Mouse (Mus musculus) forebrain, embryonic 11.5 days (tissue): Measurements from ENCODE around the gene Cntf. TPM values are rescaled to one million over a fixed set of nuclear protein-coding genes. Genes with fewer than 3 reads are reported as not detected.

Experiments used
- ATAC-seq: fragments of 200-750 bp; cut with Nextera tagmentation; replicated peaks from 2 replicates; pipeline ENCODE4 v1.8.0; 2017; ENCODE audit warnings: moderate TSS enrichment; ENCODE audit not compliant: low FRiP score
- DNase-seq: peaks from one replicate; pipeline ENCODE4 v3.0.0-alpha.2; 2017; ENCODE audit warnings: low spot score
- H3K27ac ChIP-seq: fragments of 300-500 bp; sonication (generic); 2 replicates; pipeline ENCODE4 v1.5.1; 2014; ENCODE audit warnings: low read depth, low read length
- H3K27me3 ChIP-seq: fragments of 300-500 bp; sonication (generic); 2 replicates; pipeline ENCODE4 v1.6.1; 2014; ENCODE audit warnings: mild to moderate bottlenecking, low read length, mixed read lengths; ENCODE audit not compliant: control insufficient read depth, insufficient read depth
- H3K36me3 ChIP-seq: fragments of 300-500 bp; sonication (generic); 2 replicates; pipeline ENCODE4 v1.6.1; 2014; ENCODE audit warnings: mild to moderate bottlenecking, low read length, moderate library complexity, mixed read lengths; ENCODE audit not compliant: control insufficient read depth, insufficient read depth
- H3K4me1 ChIP-seq: fragments of 300-500 bp; sonication (generic); replicated peaks from 2 replicates; pipeline ENCODE4 v1.6.1; 2014; ENCODE audit warnings: low read length, mixed read lengths; ENCODE audit not compliant: control insufficient read depth, insufficient read depth
- H3K4me2 ChIP-seq: fragments of 300-500 bp; sonication (generic); 2 replicates; pipeline ENCODE4 v1.6.1; 2014; ENCODE audit warnings: low read depth, mild to moderate bottlenecking, low read length, moderate library complexity, mixed read lengths; ENCODE audit not compliant: severe bottlenecking
- H3K4me3 ChIP-seq: fragments of 300-500 bp; sonication (generic); 2 replicates; pipeline ENCODE4 v1.5.1; 2014; ENCODE audit warnings: low read depth, low read length
- H3K9ac ChIP-seq: fragments of 300-500 bp; sonication (generic); 2 replicates; pipeline ENCODE4 v1.6.1; 2014; ENCODE audit warnings: low read length
- H3K9me3 ChIP-seq: fragments of 300-500 bp; sonication (generic); 2 replicates; pipeline ENCODE4 v1.6.1; 2016; ENCODE audit warnings: low read length, mixed read lengths; ENCODE audit not compliant: control insufficient read depth
- WGBS: fragments of 180-500 bp; shearing (Covaris S2); extraction: QIAGEN DNeasy Blood & Tissue Kit; methylation state at CpG from one replicate; pipeline ENCODE4 v1.1.7; 2014; 5-methylcytosine and 5-hydroxymethylcytosine counted together
- polyA plus RNA-seq: library from polyadenylated mRNA; unstranded; fragments of >200 nt; fragmentation: Nextera tagmentation; extraction: Ambion mirVana; gene quantifications from 2 replicates; pipeline ENCODE4 v1.2.1, GENCODE M21; 2014

Gene Cntf
- polyA plus RNA-seq, 1 experiment from 2014 or later, result 0.80 TPM

DNA sequence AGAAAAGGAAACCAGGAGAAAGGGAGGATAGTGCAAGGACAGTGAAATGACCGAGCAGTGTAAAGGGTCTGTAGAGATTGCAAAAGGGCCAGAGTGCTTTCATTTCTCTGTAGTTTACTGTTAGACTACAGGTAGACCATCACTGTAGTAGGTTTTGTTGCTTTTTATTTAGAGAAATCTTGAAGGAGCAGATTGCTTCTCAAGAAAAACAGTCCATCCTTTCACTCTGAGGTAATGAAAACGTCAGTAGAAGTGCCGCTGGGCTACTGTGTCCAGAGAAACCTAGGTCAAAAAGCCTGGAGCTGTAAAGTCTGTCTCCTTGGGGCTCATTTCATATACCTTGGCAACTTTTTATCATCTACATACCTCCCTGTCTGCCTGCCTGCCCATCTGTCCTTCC lies 33.6 kb upstream of the Cntf start:
- Histone ChIP-seq H3K27me3 (no peaks in the 10 kb centered on the region), H3K4me3 (no peak overlapping the region), H3K36me3 (no peaks in the 10 kb centered on the region), H3K9ac (no peak overlapping the region), H3K4me1 (no peaks in the 10 kb centered on the region), H3K27ac (no peak overlapping the region), H3K9me3 (no peaks in the 10 kb centered on the region), H3K4me2 (no peak overlapping the region)
- DNase-seq, result no peak
- no peak for ATAC-seq
- WGBS, result 88% methylated on average over 3 of the region's 3 CpGs

DNA sequence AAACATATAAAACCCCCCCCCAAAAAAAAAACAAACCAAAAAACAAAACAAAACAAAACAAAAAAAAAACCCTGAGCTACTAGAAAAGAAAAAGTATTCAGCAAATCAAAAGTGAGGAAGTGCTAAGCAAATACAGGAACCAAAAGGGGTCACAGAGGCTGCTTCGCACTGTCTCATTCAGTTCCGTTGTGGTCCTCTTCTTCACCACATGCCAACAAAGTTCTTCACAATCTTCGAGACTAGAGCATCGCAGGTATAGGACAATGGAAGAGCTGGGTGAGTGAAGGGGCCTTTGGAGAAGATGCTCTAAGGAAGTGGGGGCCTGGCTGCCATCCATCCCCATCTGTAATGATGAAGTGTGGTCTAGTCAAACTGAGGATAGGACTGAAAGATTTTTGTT lies 33.0 kb upstream of the Cntf start:
- Histone ChIP-seq H3K4me3 (no peak overlapping the region), H3K9me3 (no peaks in the 10 kb centered on the region), H3K27ac (no peak overlapping the region), H3K4me1 (no peaks in the 10 kb centered on the region), H3K9ac (no peak overlapping the region), H3K36me3 (no peaks in the 10 kb centered on the region), H3K4me2 (no peak overlapping the region), H3K27me3 (no peaks in the 10 kb centered on the region)
- DNase-seq (no peak), ATAC-seq (no peak)
- WGBS, result 86% methylated on average over 4 of the region's 4 CpGs

DNA sequence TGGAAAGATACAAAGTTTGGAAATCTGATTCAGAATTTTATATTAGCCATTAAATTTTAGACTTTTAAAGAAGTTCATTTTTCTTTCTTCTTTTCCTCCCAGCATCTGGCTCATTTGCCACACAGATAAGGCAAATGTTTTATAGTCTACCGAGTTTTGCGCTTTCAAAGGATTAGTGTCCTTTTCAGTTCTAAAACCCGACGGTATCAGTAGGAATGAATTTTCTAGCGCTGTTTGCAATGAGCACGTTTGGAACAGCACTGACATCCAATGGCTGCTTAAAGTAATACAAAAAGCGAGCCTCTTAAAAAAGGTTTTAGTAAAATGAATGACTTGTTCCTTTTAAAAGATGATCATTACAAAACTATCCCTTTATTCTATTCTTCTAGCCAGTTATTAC lies 31.6 kb upstream of the Cntf start:
- no peaks in the 10 kb centered on the region for H3K36me3 ChIP-seq
- DNase-seq, result no peak
- H3K9me3 ChIP-seq, result no peaks in the 10 kb centered on the region
- peak overlapping the region; percentile 93 for H3K4me3 ChIP-seq
- no peaks in the 10 kb centered on the region for H3K27me3 ChIP-seq
- 2% methylated on average over 7 of the region's 7 CpGs for WGBS
- H3K4me1 ChIP-seq, result no peaks in the 10 kb centered on the region; the same call in 1 of the 2 replicates
- H3K4me2 ChIP-seq, result peak overlapping the region; percentile 77
- peak overlapping the region; percentile 94 for H3K27ac ChIP-seq
- peak overlapping the region; percentile 71 for H3K9ac ChIP-seq
- ATAC-seq, result no peak

DNA sequence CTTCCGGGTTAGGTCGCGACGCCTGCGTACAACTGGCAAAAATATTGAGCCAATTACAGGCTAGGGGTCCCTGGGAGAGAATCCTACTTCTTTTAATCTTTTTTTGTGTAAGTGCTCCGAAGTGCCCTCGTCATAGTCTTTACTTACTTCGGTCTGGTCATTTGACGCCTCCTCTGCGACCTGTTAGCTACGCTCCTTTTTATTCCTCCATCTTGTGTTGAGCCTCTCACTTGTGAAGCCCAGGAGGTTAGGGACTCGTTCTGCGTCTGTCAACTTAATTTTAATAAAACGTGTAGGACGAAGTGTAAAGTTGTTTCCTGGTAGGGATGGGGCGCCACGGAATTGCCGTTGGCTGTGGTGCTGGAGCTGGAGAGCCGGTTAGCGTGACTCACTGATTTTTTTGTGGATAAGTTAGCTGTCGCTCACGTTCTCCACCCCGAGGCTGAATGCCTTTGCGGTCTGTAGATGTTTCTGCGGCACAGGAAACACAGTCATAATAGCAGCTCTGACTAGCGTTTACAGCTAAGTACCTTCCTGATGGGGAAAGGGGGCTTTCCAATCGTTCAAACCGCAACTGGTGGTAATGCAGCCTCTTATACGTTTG lies 31.0 kb upstream of the Cntf start:
- peak overlapping the region; percentile 77 for H3K4me2 ChIP-seq
- peak overlapping the region; percentile 71 for H3K9ac ChIP-seq
- no peaks in the 10 kb centered on the region for H3K9me3 ChIP-seq
- ATAC-seq (peak; percentile 1; the same call in 1 of the 2 replicates), DNase-seq (peak; percentile 74)
- H3K36me3 ChIP-seq, result no peaks in the 10 kb centered on the region
- H3K4me1 ChIP-seq, result no peaks in the 10 kb centered on the region; the same call in 1 of the 2 replicates
- under 1% methylated on average over 29 of the region's 29 CpGs for WGBS
- no peaks in the 10 kb centered on the region for H3K27me3 ChIP-seq
- H3K4me3 ChIP-seq, result peak overlapping the region; percentile 93
- H3K27ac ChIP-seq, result peak overlapping the region; percentile 94

DNA sequence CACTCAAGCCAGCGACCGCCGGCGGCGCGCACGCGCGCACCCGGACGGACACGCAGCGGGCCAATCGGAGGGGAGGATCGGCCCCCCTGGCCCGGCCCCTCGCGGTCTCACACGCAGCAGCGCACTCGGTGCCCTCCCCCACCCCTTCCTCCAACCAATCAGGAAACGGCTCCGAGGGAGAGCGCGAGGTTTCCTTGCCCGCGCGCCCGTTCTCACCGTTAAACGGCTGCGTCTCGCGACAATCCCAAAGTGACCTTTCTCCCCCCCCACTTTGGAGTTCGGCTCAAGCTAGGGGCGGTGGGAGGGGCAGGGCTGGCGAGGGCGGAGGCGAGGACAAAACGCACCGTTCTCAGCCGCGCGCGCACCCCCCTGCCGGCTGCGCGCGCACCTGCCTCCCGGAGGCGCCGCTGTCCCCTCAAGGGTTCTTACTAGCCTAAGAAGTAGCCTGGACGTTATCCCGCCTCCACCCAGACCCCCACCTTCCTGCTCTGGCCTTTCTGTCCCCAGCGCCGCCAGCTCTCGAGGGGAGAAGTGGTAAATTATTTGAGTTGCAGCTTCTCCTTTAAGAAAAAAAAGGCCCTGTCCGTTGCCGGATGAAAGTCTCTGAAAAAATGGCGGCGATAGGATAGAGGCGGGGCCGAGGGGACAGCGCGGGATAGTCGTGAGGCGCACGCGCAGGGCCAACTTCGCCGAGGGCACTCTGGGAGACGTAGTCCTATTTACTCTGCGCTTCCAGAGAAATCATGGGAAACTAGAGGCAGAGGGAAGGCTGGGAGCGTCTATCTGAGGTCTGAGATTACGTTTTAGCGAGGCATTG lies 30.3 kb upstream of the Cntf start, which contains the start of the genes Zfp91 and Lpxn:
Zfp91 (minus strand) TSS at position 616 of the 817 bp plus-strand sequence.
Lpxn (plus strand) TSS at position 683 of the 817 bp plus-strand sequence.
- under 1% methylated on average over 63 of the region's 76 CpGs for WGBS
- Histone ChIP-seq H3K4me3 (peak within 1 kb of the TSS; percentile 93), H3K36me3 (no peaks in the 10 kb centered on the region), H3K27ac (peak within 1 kb of the TSS; percentile 99), H3K27me3 (no peaks in the 10 kb centered on the region), H3K4me2 (peak within 1 kb of the TSS; percentile 77), H3K9me3 (no peaks in the 10 kb centered on the region), H3K4me1 (no peaks in the 10 kb centered on the region; the same call in 1 of the 2 replicates), H3K9ac (peak within 1 kb of the TSS; percentile 97)
- DNase-seq, result peak; percentile 99
- ATAC-seq, result peak; percentile 95

DNA sequence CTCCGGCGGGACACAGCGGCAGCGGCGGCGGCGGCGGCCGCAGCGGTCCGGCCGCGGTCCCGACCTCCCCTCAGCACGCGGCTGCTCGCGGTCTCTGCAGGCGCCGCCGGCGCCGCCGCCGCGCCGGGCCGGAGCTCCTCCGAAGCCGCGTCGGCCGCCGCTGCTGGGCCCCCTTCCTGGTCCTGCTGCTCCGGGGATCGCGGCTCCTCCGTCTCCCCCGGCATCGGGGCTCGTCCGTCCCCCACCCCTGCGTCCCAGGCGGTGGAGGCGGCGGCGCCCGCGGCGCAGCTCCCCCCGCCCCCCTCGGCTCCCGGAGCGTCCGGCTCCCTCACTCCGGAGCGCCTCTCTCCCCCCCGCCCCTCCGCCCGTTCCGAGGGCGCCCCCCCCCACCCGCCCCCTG lies 29.7 kb upstream of the Cntf start:
- Histone ChIP-seq H3K36me3 (no peaks in the 10 kb centered on the region), H3K9ac (peak overlapping the region; percentile 97), H3K27ac (peak overlapping the region; percentile 98), H3K9me3 (no peaks in the 10 kb centered on the region), H3K27me3 (no peaks in the 10 kb centered on the region), H3K4me3 (peak overlapping the region; percentile 93), H3K4me2 (peak overlapping the region; percentile 55; the same call in 1 of the 2 replicates), H3K4me1 (no peaks in the 10 kb centered on the region; the same call in 1 of the 2 replicates)
- no peak for DNase-seq
- WGBS, result under 1% methylated on average over 22 of the region's 63 CpGs
- ATAC-seq, result peak; percentile 43

DNA sequence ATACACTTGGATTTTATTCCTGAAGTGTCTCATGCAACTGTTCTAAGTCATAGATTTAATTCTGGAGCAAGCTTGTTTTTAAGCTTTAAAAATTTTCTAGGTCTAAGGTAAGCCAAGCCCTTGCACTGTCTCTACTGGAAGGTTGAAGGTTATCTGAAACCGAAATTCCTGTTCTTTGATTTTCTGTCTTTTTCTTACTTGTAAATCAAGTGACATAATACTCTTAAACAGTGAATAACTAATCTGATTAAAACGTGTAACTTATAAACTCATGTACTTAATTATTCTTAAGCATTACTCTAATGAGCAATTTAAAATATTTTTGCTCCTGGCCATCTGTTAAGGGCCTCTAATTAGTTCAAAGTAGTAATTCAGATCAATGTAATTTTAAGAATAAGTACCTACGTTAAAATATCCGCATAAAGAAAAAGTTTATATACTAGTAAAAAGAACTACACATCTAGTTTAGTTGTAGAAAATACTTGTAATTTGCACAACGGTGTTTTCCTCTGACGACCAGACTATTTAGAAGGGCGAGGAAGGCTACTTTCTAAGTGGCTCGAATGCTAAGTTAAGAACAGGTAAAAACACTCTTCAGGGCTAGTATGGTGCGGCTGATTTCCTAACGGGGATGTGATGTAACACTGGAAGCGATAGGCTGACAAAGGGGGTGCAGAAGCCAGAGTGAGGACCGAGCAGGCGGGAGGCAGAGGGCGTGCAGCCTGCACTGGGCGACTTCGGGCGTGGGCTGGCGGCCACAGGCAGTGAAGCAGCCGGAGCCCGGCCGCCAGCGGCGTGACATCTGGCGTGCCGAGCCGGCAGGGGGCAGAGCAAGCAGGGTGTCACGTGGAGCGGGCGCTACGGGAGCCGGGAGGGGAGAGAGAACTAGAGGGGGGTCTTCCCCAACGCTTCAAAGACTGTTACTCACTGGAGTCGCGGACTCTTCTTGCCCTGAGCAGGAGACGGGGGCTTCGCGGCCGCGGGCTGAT lies 28.9 kb upstream of the Cntf start:
- H3K27me3 ChIP-seq, result no peaks in the 10 kb centered on the region
- H3K9me3 ChIP-seq, result no peaks in the 10 kb centered on the region
- peak overlapping the region; percentile 93 for H3K4me3 ChIP-seq
- ATAC-seq (peak; percentile 72), DNase-seq (peak; percentile 93)
- peak overlapping the region; percentile 97 for H3K9ac ChIP-seq
- peak overlapping the region; percentile 55 for H3K4me2 ChIP-seq
- no peaks in the 10 kb centered on the region; the same call in 1 of the 2 replicates for H3K4me1 ChIP-seq
- 1% methylated on average over 39 of the region's 39 CpGs for WGBS
- H3K36me3 ChIP-seq, result no peaks in the 10 kb centered on the region
- H3K27ac ChIP-seq, result peak overlapping the region; percentile 98

DNA sequence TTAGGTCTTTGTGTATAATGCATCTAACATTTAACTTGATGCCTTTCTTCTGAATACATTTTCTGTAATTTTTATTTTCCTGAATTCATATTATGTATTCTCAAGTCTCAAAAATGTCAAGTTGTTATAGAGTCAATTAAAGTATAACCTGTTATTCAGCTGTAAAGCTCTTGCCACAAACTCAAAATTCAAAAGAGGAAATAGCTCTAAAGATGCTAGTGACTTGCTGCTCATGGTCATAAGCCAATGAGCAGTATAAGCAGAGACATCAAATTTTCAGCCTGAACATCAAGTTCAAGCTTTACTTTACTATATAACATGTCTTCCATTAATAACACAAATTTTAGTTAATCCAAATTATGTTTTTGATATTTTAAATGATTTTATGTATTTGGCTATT lies 26.9 kb upstream of the Cntf start:
- H3K4me3 ChIP-seq, result no peak overlapping the region

More for the DNA sequence above, 26.9 kb upstream of the Cntf start:
- Histone ChIP-seq H3K9ac (no peak overlapping the region), H3K27me3 (no peaks in the 10 kb centered on the region), H3K4me2 (no peak overlapping the region), H3K9me3 (no peaks in the 10 kb centered on the region), H3K27ac (no peak overlapping the region), H3K36me3 (no peaks in the 10 kb centered on the region), H3K4me1 (no peaks in the 10 kb centered on the region; the same call in 1 of the 2 replicates)
- DNase-seq, result no peak
- no peak for ATAC-seq
